Mouse (Mus musculus): ENCODE measurements at regions not wholly inside any gene's neighbourhood (a gene's known extent, or its start where the extent isn't known, plus 50 kb on each side); places are given as distances from the start of the nearest gene placed in this dataset.

- H3K4me3 ChIP-seq = peak overlapping the region; percentile 18
Measured at GRCm38 (mm10) chr10:19167641-19168271, 152.3 kb upstream of the Tnfaip3 start.

DNA sequence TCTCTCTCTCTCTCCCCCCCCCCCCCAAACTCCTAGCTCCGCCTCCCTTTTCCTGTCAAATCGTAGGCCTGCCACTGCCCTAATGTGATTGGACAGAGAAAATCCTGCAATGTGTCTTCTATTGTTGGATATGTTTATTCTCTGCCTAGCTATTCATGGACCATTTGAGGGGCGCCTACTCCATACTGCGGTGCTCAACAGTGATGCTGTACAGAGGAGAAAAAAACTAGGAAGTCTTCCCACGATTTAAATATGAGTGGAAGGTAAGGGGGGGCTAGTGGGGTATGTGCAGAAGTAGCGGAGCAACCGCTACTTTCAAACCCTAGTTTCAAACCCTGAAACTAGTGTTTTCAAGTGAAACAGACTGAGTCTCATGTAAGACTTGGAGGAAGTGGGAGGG is 151.6 kb upstream of the Tnfaip3 start:
- 61% methylated on average over 6 of the region's 7 CpGs for WGBS
- Histone ChIP-seq H3K9me3 (no peaks in the 10 kb centered on the region), H3K27ac (replicated peaks) (peak overlapping the region; percentile 79), H3K27me3 (replicated peaks) (no peaks in the 10 kb centered on the region), H3K4me2 (peak overlapping the region; percentile 58), H3K9ac (no peak overlapping the region), H3K4me1 (peaks cover 40% of the 10 kb centered on the region), H3K36me3 (no peaks in the 10 kb centered on the region), H3K4me3 (peak overlapping the region; percentile 18)
- no peak for ATAC-seq (ENCODE audit: extremely low read depth, insufficient number of reproducible peaks, low FRiP score, low TSS enrichment)

More at GRCm38 (mm10) chr10:19167641-19168271, 152.3 kb upstream of the Tnfaip3 start:
- peak overlapping the region; percentile 58 for H3K4me2 ChIP-seq
- no peaks in the 10 kb centered on the region for H3K27me3 ChIP-seq (replicated peaks)
- H3K27ac ChIP-seq (replicated peaks) = peak overlapping the region; percentile 79
- H3K36me3 ChIP-seq = no peaks in the 10 kb centered on the region
- H3K4me1 ChIP-seq = peaks cover 40% of the 10 kb centered on the region
- peak; percentile 73 for ATAC-seq (ENCODE audit: extremely low read depth, insufficient number of reproducible peaks, low FRiP score, low TSS enrichment)
- H3K9ac ChIP-seq = 0 out of 2 replicates have a peak overlapping the region, but pooled peaks have one; percentile 44
- no peaks in the 10 kb centered on the region for H3K9me3 ChIP-seq
- WGBS = 27% methylated on average over 8 of the region's 8 CpGs

- WGBS = 80% methylated on average over 2 of the region's 2 CpGs
- H3K9ac ChIP-seq = no peak overlapping the region
- no peak for ATAC-seq (ENCODE audit: extremely low read depth, insufficient number of reproducible peaks, low FRiP score, low TSS enrichment)
- no peak overlapping the region for H3K4me2 ChIP-seq
- no peaks in the 10 kb centered on the region for H3K9me3 ChIP-seq
- H3K4me3 ChIP-seq = no peak overlapping the region
- no peak overlapping the region for H3K27ac ChIP-seq (replicated peaks)
- no peaks in the 10 kb centered on the region for H3K27me3 ChIP-seq (replicated peaks)
- H3K4me1 ChIP-seq = peaks cover 7% of the 10 kb centered on the region
- no peaks in the 10 kb centered on the region for H3K36me3 ChIP-seq
Measured at GRCm38 (mm10) chr10:19162104-19162503, 146.6 kb upstream of the Tnfaip3 start.

DNA sequence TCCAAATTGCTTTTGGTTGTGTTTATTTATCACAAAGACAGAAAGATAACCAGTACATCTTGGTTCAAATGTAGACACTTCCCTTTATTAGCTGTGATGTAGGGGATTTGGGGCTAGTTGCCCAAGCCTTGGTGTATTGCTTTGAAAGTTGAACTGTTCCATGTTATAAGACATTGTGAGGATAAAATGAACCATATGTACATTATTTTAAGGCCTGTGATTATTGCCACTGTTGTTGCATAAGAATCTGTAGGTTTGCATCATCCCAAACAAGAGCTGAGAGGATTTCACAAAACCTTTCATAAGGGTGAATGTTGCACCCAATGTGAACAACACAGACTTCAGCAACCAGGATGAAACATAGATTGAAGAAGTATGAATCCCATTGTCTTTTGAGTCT is 145.7 kb upstream of the Tnfaip3 start:
- H3K4me3 ChIP-seq = no peak overlapping the region
- no peak overlapping the region for H3K27ac ChIP-seq (replicated peaks)
- no peak for ATAC-seq (ENCODE audit: extremely low read depth, insufficient number of reproducible peaks, low FRiP score, low TSS enrichment)
- H3K4me2 ChIP-seq = no peak overlapping the region
- H3K27me3 ChIP-seq (replicated peaks) = no peaks in the 10 kb centered on the region
- H3K9ac ChIP-seq = no peak overlapping the region
- no peaks in the 10 kb centered on the region for H3K36me3 ChIP-seq
- no peaks in the 10 kb centered on the region for H3K9me3 ChIP-seq
- 0 out of 2 replicates have a peak, but pooled peaks cover 2% of the 10 kb centered on the region for H3K4me1 ChIP-seq

- H3K9ac ChIP-seq = no peak overlapping the region
- H3K4me2 ChIP-seq = no peak overlapping the region
- no peaks in the 10 kb centered on the region for H3K27me3 ChIP-seq (replicated peaks)
- H3K4me3 ChIP-seq = no peak overlapping the region
- H3K4me1 ChIP-seq = peaks cover 13% of the 10 kb centered on the region
- H3K36me3 ChIP-seq = no peaks in the 10 kb centered on the region
- ATAC-seq (ENCODE audit: extremely low read depth, insufficient number of reproducible peaks, low FRiP score, low TSS enrichment) = no peak
- no peaks in the 10 kb centered on the region for H3K9me3 ChIP-seq
- no peak overlapping the region for H3K27ac ChIP-seq (replicated peaks)
Measured at GRCm38 (mm10) chr10:19154041-19154440, 138.6 kb upstream of the Tnfaip3 start.

- ATAC-seq (ENCODE audit: extremely low read depth, insufficient number of reproducible peaks, low FRiP score, low TSS enrichment) = no peak
- 84% methylated on average over 5 of the region's 5 CpGs for WGBS
- Histone ChIP-seq H3K27ac (replicated peaks) (no peak overlapping the region), H3K36me3 (no peaks in the 10 kb centered on the region), H3K4me2 (no peak overlapping the region), H3K4me1 (peaks cover 15% of the 10 kb centered on the region), H3K27me3 (replicated peaks) (no peaks in the 10 kb centered on the region), H3K9me3 (no peaks in the 10 kb centered on the region), H3K9ac (no peak overlapping the region), H3K4me3 (no peak overlapping the region)
Measured at GRCm38 (mm10) chr10:19152773-19153172, 137.3 kb upstream of the Tnfaip3 start.

GRCm38 (mm10) chr10:19150766-19151165 is 135.3 kb upstream of the Tnfaip3 start:
- H3K4me1 ChIP-seq = peaks cover 15% of the 10 kb centered on the region
- no peaks in the 10 kb centered on the region for H3K9me3 ChIP-seq
- no peak overlapping the region for H3K4me2 ChIP-seq
- no peak overlapping the region for H3K4me3 ChIP-seq
- no peak overlapping the region for H3K27ac ChIP-seq (replicated peaks)
- 73% methylated on average over 1 of the region's 1 CpGs for WGBS
- H3K9ac ChIP-seq = no peak overlapping the region
- H3K27me3 ChIP-seq (replicated peaks) = no peaks in the 10 kb centered on the region
- no peak for ATAC-seq (ENCODE audit: extremely low read depth, insufficient number of reproducible peaks, low FRiP score, low TSS enrichment)
- no peaks in the 10 kb centered on the region for H3K36me3 ChIP-seq

- no peaks in the 10 kb centered on the region for H3K36me3 ChIP-seq
- peaks cover 15% of the 10 kb centered on the region for H3K4me1 ChIP-seq
- no peak for ATAC-seq (ENCODE audit: extremely low read depth, insufficient number of reproducible peaks, low FRiP score, low TSS enrichment)
- H3K27ac ChIP-seq (replicated peaks) = no peak overlapping the region
- WGBS = 79% methylated on average over 3 of the region's 3 CpGs
- H3K9me3 ChIP-seq = no peaks in the 10 kb centered on the region
- no peak overlapping the region for H3K4me2 ChIP-seq
- H3K4me3 ChIP-seq = no peak overlapping the region
- H3K27me3 ChIP-seq (replicated peaks) = no peaks in the 10 kb centered on the region
- H3K9ac ChIP-seq = no peak overlapping the region
Measured at GRCm38 (mm10) chr10:19150005-19150404, 134.5 kb upstream of the Tnfaip3 start.

GRCm38 (mm10) chr10:19149196-19149869 is 133.9 kb upstream of the Tnfaip3 start:
- Histone ChIP-seq H3K27me3 (replicated peaks) (no peaks in the 10 kb centered on the region), H3K4me1 (peaks cover 15% of the 10 kb centered on the region), H3K4me2 (no peak overlapping the region), H3K4me3 (no peak overlapping the region), H3K9ac (no peak overlapping the region), H3K36me3 (no peaks in the 10 kb centered on the region), H3K9me3 (no peaks in the 10 kb centered on the region), H3K27ac (replicated peaks) (no peak overlapping the region)
- no peak for ATAC-seq (ENCODE audit: extremely low read depth, insufficient number of reproducible peaks, low FRiP score, low TSS enrichment)
- 64% methylated on average over 4 of the region's 4 CpGs for WGBS

GRCm38 (mm10) chr10:19141481-19141880 is 126.0 kb upstream of the Tnfaip3 start:
- H3K27ac ChIP-seq (replicated peaks) = no peak overlapping the region
- H3K9me3 ChIP-seq = no peaks in the 10 kb centered on the region
- no peak overlapping the region for H3K9ac ChIP-seq
- H3K4me3 ChIP-seq = no peak overlapping the region
- 55% methylated on average over 3 of the region's 3 CpGs for WGBS
- H3K4me1 ChIP-seq = no peaks in the 10 kb centered on the region
- H3K36me3 ChIP-seq = no peaks in the 10 kb centered on the region
- H3K4me2 ChIP-seq = no peak overlapping the region
- ATAC-seq (ENCODE audit: extremely low read depth, insufficient number of reproducible peaks, low FRiP score, low TSS enrichment) = no peak
- no peaks in the 10 kb centered on the region for H3K27me3 ChIP-seq (replicated peaks)

- 63% methylated on average over 5 of the region's 5 CpGs for WGBS
- H3K36me3 ChIP-seq = no peaks in the 10 kb centered on the region
Measured at GRCm38 (mm10) chr10:19140628-19141027, 125.2 kb upstream of the Tnfaip3 start.

GRCm38 (mm10) chr10:19139234-19139633 is 123.8 kb upstream of the Tnfaip3 start:
- H3K4me2 ChIP-seq = no peak overlapping the region
- no peaks in the 10 kb centered on the region for H3K9me3 ChIP-seq
- no peaks in the 10 kb centered on the region for H3K27me3 ChIP-seq (replicated peaks)
- no peaks in the 10 kb centered on the region for H3K4me1 ChIP-seq
- no peak overlapping the region for H3K27ac ChIP-seq (replicated peaks)
- ATAC-seq (ENCODE audit: extremely low read depth, insufficient number of reproducible peaks, low FRiP score, low TSS enrichment) = no peak
- H3K4me3 ChIP-seq = no peak overlapping the region
- H3K36me3 ChIP-seq = no peaks in the 10 kb centered on the region
- WGBS = 75% methylated on average over 2 of the region's 2 CpGs
- no peak overlapping the region for H3K9ac ChIP-seq

More at GRCm38 (mm10) chr10:19140628-19141027, 125.2 kb upstream of the Tnfaip3 start:
- no peaks in the 10 kb centered on the region for H3K4me1 ChIP-seq
- no peaks in the 10 kb centered on the region for H3K27me3 ChIP-seq (replicated peaks)
- no peak overlapping the region for H3K9ac ChIP-seq
- ATAC-seq (ENCODE audit: extremely low read depth, insufficient number of reproducible peaks, low FRiP score, low TSS enrichment) = no peak
- no peaks in the 10 kb centered on the region for H3K9me3 ChIP-seq
- no peak overlapping the region for H3K27ac ChIP-seq (replicated peaks)
- no peak overlapping the region for H3K4me3 ChIP-seq
- H3K4me2 ChIP-seq = no peak overlapping the region
